Mouse (Mus musculus): ENCODE measurements at regions not wholly inside any gene's neighbourhood (a gene's known extent, or its start where the extent isn't known, plus 50 kb on each side); places are given as distances from the start of the nearest gene placed in this dataset.

DNA sequence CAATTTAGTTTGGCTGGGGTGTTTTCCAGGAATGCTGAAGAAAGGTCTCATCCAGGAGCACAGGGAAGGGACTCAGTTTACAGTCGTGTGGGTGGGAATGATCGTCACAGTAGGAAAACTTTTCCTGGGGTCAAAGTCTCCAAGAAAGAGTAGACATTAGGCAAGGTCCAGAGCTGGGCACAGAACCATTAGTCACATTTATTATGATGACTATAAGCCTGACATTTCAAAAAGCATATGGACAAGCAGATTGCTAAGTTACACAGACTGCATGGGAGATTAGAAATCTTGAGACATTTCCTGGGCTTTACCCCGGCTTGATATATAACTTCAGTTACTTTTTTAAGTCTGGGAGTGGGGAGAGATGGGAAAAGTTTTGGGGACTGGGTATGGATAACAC lies 139.6 kb upstream of the Map3k1 start:
- WGBS, result 74% methylated on average over 3 of the region's 3 CpGs
- intact Hi-C loops (cut with DNase I), result loop anchor here (5.0 kb wide), 2 partner anchors 36 to 81 kb away; no protein-coding TSS in a partner anchor
- DNase-seq, result no peak

GRCm38 (mm10) chr13:111950042-111950441 lies 141.2 kb upstream of the Map3k1 start:
- Histone ChIP-seq H3K4me1 (ENCODE audit: control insufficient read depth, insufficient read depth, low read length) (peaks cover 12% of the 10 kb centered on the region), H3K27me3 (ENCODE audit: control insufficient read depth, insufficient read depth, low read length) (no peaks in the 10 kb centered on the region), H3K4me3 (no peak overlapping the region), H3K27ac (no peak overlapping the region), H3K9ac (ENCODE audit: low read depth, low read length) (no peak overlapping the region), H3K79me2 (replicated peaks; ENCODE audit: control insufficient read depth, insufficient read depth, low read length) (no peaks in the 10 kb centered on the region), H3K36me3 (ENCODE audit: control insufficient read depth, insufficient read depth, low read length) (peaks cover 6% of the 10 kb centered on the region)
- intact Hi-C loops (cut with DNase I), result loop anchor here (5.0 kb wide), 2 partner anchors 143 to 158 kb away; partner anchors contain the start of gene Map3k1
- no peak for DNase-seq
- WGBS, result 97% methylated on average over 1 of the region's 1 CpGs
- TF ChIP-seq EP300 (IDR thresholded peaks at IDR 0.05; ENCODE audit: insufficient read depth, low read depth, low read length) (no peak), CTCF (IDR thresholded peaks at IDR 0.05) (no peak), POLR2A (IDR thresholded peaks at IDR 0.05; ENCODE audit: insufficient read depth, low read depth, low read length) (no peak)

More for the DNA sequence above, 139.6 kb upstream of the Map3k1 start:
- Histone ChIP-seq H3K79me2 (replicated peaks; ENCODE audit: control insufficient read depth, insufficient read depth, low read length) (no peaks in the 10 kb centered on the region), H3K4me3 (no peak overlapping the region), H3K4me1 (ENCODE audit: control insufficient read depth, insufficient read depth, low read length) (peaks cover 8% of the 10 kb centered on the region), H3K27ac (no peak overlapping the region), H3K36me3 (ENCODE audit: control insufficient read depth, insufficient read depth, low read length) (peaks cover 4% of the 10 kb centered on the region), H3K9ac (ENCODE audit: low read depth, low read length) (no peak overlapping the region), H3K27me3 (ENCODE audit: control insufficient read depth, insufficient read depth, low read length) (no peaks in the 10 kb centered on the region)
- no peak for TF ChIP-seq POLR2A (IDR thresholded peaks at IDR 0.05; ENCODE audit: insufficient read depth, low read depth, low read length)
- TF ChIP-seq EP300 (IDR thresholded peaks at IDR 0.05; ENCODE audit: insufficient read depth, low read depth, low read length), result no peak
- no peak for TF ChIP-seq CTCF (IDR thresholded peaks at IDR 0.05)

DNA sequence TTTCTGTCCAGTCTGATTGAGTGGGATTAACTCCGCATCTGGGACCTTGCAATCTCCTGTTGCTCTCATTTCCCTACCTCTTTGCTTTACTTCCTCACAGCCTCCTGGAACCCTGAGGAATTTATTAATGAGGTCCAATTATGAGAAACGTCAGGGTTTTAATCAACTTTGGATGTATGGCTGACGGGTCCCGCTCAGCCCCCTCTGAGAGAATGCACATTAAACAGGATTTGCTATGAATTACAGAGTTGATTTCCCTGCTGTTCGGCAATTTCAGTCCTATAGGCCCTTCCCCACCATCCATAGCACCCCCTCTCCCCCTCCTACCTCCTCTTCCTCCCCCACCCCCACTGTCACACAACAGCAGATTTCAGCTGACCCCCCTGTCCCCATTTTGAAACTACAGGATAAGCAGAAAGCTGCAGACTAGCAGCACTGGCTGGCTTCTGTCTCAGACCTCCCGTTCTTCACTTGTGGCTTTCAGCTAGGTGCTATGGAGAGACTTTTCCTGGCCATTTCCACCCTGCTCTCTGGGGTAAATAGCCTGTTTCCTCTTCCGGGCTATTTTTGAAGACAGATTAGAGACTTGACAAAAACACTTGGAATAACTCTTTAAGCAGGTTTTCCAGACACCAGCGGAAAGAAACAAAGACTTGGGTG lies 145.2 kb upstream of the Map3k1 start:
- no peaks in the 10 kb centered on the region for H3K27me3 ChIP-seq (ENCODE audit: control insufficient read depth, insufficient read depth, low read length)
- TF ChIP-seq CTCF (IDR thresholded peaks at IDR 0.05) (no peak), POLR2A (IDR thresholded peaks at IDR 0.05; ENCODE audit: insufficient read depth, low read depth, low read length) (no peak), EP300 (IDR thresholded peaks at IDR 0.05; ENCODE audit: insufficient read depth, low read depth, low read length) (no peak)
- H3K27ac ChIP-seq, result peak overlapping the region; percentile 88
- no peak for DNase-seq
- intact Hi-C loops (cut with DNase I), result loop anchor here (5.0 kb wide), 2 partner anchors 147 to 162 kb away; partner anchors contain the start of gene Map3k1
- no peak overlapping the region; the same call in 1 of the 2 replicates for H3K4me3 ChIP-seq
- H3K9ac ChIP-seq (ENCODE audit: low read depth, low read length), result no peak overlapping the region; the same call in 1 of the 2 replicates
- no peaks in the 10 kb centered on the region for H3K79me2 ChIP-seq (replicated peaks; ENCODE audit: control insufficient read depth, insufficient read depth, low read length)
- H3K4me1 ChIP-seq (ENCODE audit: control insufficient read depth, insufficient read depth, low read length), result peaks cover 16% of the 10 kb centered on the region
- H3K36me3 ChIP-seq (ENCODE audit: control insufficient read depth, insufficient read depth, low read length), result peaks cover 11% of the 10 kb centered on the region
- WGBS, result 41% methylated on average over 8 of the region's 8 CpGs

DNA sequence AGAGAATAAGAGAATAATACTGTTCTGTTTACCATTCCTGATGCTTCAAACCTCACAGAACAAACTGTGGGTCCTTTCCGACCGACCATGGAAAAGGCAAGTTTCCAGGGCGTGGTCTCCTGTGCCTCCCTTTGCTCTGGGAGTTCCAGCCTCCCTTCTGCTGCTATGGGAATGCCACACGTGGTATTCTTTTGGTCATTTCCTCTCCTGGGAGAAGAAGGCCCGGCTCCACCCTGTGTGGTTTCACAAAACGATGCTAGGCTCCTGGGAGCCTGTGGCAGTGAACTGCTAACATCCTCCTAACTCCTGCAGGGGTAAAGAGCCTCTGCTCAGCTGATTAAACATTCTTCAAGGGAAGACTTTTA lies 145.7 kb upstream of the Map3k1 start:
- Histone ChIP-seq H3K9ac (ENCODE audit: low read depth, low read length) (no peak overlapping the region), H3K27me3 (ENCODE audit: control insufficient read depth, insufficient read depth, low read length) (no peaks in the 10 kb centered on the region)

DNA sequence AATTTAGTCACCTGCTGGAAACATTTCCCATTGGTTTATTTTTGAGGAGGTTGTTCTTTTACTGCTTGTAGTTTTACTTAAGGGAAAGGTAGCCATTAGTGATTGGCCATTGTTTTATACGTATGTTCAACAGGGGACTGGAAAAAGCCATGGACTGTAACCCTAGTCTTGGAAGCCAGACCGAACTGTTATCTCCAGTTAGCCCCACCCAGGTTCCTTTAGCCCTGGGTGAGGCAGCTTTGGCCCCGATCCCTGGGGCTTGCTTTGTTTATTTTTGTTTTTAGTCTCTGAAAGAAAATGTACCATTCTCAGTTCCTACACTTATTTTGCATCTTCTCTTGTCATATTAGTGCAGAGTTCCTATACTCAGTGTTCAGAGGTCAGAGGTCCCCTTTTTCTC lies 148.3 kb upstream of the Map3k1 start:
- Histone ChIP-seq H3K27ac (peak overlapping the region; percentile 38), H3K27me3 (ENCODE audit: control insufficient read depth, insufficient read depth, low read length) (no peaks in the 10 kb centered on the region), H3K9ac (ENCODE audit: low read depth, low read length) (no peak overlapping the region), H3K79me2 (replicated peaks; ENCODE audit: control insufficient read depth, insufficient read depth, low read length) (no peaks in the 10 kb centered on the region), H3K36me3 (ENCODE audit: control insufficient read depth, insufficient read depth, low read length) (peaks cover 11% of the 10 kb centered on the region), H3K4me1 (ENCODE audit: control insufficient read depth, insufficient read depth, low read length) (peaks cover 16% of the 10 kb centered on the region), H3K4me3 (no peak overlapping the region)
- 10% methylated on average over 3 of the region's 3 CpGs for WGBS
- DNase-seq, result peak in 1 of 2 experiments; percentile 50
- intact Hi-C loops (cut with DNase I), result loop anchor here (5.0 kb wide), 3 partner anchors 125 to 240 kb away; no protein-coding TSS in a partner anchor
- TF ChIP-seq CTCF (IDR thresholded peaks at IDR 0.05) (no peak), EP300 (IDR thresholded peaks at IDR 0.05; ENCODE audit: insufficient read depth, low read depth, low read length) (0 out of 2 replicates have a peak, but pooled peaks have one; percentile 33), POLR2A (IDR thresholded peaks at IDR 0.05; ENCODE audit: insufficient read depth, low read depth, low read length) (no peak)

More for the DNA sequence above, 145.7 kb upstream of the Map3k1 start:
- Histone ChIP-seq H3K79me2 (replicated peaks; ENCODE audit: control insufficient read depth, insufficient read depth, low read length) (no peaks in the 10 kb centered on the region), H3K27ac (peak overlapping the region; percentile 88), H3K36me3 (ENCODE audit: control insufficient read depth, insufficient read depth, low read length) (peaks cover 11% of the 10 kb centered on the region), H3K4me1 (ENCODE audit: control insufficient read depth, insufficient read depth, low read length) (peaks cover 16% of the 10 kb centered on the region), H3K4me3 (no peak overlapping the region; the same call in 1 of the 2 replicates)
- intact Hi-C loops (cut with DNase I), result loop anchor here (5.0 kb wide), 2 partner anchors 147 to 162 kb away; partner anchors contain the start of gene Map3k1
- peak; percentile 51; the same call in 1 of the 2 replicates for TF ChIP-seq POLR2A (IDR thresholded peaks at IDR 0.05; ENCODE audit: insufficient read depth, low read depth, low read length)
- TF ChIP-seq EP300 (IDR thresholded peaks at IDR 0.05; ENCODE audit: insufficient read depth, low read depth, low read length), result peak; percentile 96
- peak; percentile 37 for TF ChIP-seq CTCF (IDR thresholded peaks at IDR 0.05)
- 17% methylated on average over 6 of the region's 6 CpGs for WGBS
- peak; percentile 67 to 84 for DNase-seq

Data from heart, adult 2 months (tissue).